Mouse (Mus musculus): ENCODE results near the gene Mettl27. TPM values are rescaled to one million over a fixed set of nuclear protein-coding genes. Genes with fewer than 3 reads are reported as not detected.

Gene Mettl27
- polyA plus RNA-seq, 1 experiment from 2014 or later = 9.2 TPM

DNA sequence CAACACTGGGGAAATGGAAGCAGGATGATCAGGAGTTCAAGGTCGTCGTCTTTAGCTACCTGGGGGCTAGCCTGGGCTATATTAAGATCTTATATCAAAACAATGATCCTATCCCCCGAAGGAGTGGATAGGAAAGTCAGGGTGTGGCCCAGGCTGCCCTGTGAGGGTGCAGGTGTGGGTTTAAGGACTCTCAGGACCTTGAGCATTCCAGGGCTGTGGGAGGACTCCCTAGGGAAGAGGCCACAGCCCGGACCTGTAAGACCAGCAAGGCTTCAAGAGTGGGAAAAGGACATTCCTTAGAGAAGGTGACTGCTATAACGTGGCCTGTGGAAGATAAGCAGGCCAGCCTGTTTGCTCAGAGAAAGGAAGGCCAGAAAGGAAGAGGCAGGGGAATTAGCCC, 12.0 kb downstream of the Mettl27 start:
- ATAC-seq (ENCODE audit: low FRiP score) (no peak), DNase-seq (ENCODE audit: low spot score, missing footprints) (no peak)
- Histone ChIP-seq H3K9me3 (ENCODE audit: control insufficient read depth, low read length) (no peaks in the 10 kb centered on the region), H3K4me1 (ENCODE audit: control insufficient read depth, insufficient read depth, low read length) (no peaks in the 10 kb centered on the region; the same call in 1 of the 2 replicates), H3K4me2 (no peak overlapping the region), H3K27ac (ENCODE audit: low read depth, low read length) (no peak overlapping the region), H3K27me3 (ENCODE audit: control insufficient read depth, insufficient read depth, low read length) (peaks cover 27% of the 10 kb centered on the region), H3K4me3 (ENCODE audit: low read depth, low read length) (no peak overlapping the region), H3K36me3 (ENCODE audit: control insufficient read depth, insufficient read depth, low read length) (no peaks in the 10 kb centered on the region), H3K9ac (ENCODE audit: low read length) (no peak overlapping the region)
- 80% methylated on average over 5 of the region's 5 CpGs for WGBS

DNA sequence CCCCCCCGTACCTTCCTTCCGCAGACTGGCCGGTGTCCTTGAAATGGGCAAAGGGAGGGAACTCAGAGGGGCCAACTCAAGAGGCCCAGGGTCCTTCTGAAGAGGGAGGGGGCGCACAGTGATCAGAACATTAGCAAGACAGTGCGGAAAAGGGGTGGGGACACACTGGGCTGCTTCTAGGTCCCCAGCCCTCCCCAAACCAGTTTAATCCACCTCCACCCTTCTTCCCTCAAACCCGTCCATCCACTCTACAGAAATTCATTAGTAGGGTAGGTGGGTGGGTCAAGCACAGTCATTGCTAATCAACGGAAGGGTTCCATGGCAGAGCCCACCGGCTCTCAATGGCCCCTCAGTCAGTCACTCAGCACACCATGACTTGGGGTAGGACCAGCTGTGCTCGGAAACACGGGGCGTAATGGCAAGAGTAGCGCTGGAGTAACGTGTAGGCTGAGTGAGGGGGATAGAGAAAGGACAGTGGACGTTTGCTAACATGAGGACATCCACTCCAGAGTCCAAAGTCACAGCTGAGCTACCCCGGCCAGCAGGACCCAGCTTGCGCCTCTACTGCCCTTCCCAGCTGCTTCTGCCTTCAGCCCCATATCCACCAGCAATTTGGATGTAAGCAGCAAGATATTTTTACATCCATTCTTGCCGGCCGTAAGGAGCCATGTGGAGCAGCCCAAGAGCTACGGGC, 13.2 kb downstream of the Mettl27 start:
- Histone ChIP-seq H3K4me1 (ENCODE audit: control insufficient read depth, insufficient read depth, low read length) (no peaks in the 10 kb centered on the region; the same call in 1 of the 2 replicates), H3K4me3 (ENCODE audit: low read depth, low read length) (no peak overlapping the region), H3K27ac (ENCODE audit: low read depth, low read length) (no peak overlapping the region), H3K36me3 (ENCODE audit: control insufficient read depth, insufficient read depth, low read length) (no peaks in the 10 kb centered on the region), H3K9me3 (ENCODE audit: control insufficient read depth, low read length) (no peaks in the 10 kb centered on the region), H3K9ac (ENCODE audit: low read length) (no peak overlapping the region), H3K27me3 (ENCODE audit: control insufficient read depth, insufficient read depth, low read length) (peaks cover 27% of the 10 kb centered on the region), H3K4me2 (no peak overlapping the region)
- DNase-seq (ENCODE audit: low spot score, missing footprints) (no peak), ATAC-seq (ENCODE audit: low FRiP score) (no peak)
- WGBS = 50% methylated on average over 16 of the region's 19 CpGs

DNA sequence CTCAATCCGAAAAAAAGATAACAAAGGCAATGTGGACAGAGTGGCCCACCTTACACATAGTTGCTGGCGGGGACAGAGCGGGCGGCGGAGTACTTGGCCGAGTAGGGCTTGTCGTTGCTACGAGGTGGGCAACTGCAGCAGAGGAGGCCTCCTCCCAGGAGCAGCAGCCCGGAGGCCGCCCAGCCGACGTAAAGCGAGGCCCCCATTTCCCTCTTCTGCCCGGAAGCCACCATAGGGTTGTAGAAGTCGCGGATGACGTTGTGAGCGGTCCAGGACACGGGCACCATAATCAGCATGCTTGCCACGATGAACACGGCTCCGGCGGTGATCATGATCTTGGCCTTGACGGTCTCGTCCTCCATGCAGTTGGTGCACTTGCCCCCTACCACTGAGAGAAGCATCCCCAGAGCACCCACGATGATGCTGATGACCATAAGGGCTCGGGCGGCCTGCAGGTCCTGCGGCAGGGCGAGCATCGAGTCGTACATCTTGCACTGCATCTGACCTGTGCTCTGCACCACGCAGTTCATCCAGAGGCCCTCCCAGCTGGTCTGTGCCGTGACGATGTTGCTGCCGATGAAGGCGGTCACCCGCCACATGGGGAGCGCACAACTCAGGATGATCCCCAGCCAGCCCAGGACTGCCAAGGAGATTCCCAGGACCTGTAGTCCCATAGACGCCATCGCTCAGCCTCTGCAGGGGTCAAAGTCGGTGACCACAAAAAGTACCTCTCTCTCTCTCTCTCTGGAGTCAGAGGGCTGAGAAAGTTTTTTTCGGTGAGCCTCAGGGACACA, 14.1 kb downstream of the Mettl27 start:
- Histone ChIP-seq H3K36me3 (ENCODE audit: control insufficient read depth, insufficient read depth, low read length) (no peaks in the 10 kb centered on the region), H3K4me1 (ENCODE audit: control insufficient read depth, insufficient read depth, low read length) (no peaks in the 10 kb centered on the region; the same call in 1 of the 2 replicates), H3K27me3 (ENCODE audit: control insufficient read depth, insufficient read depth, low read length) (peaks cover 27% of the 10 kb centered on the region)

DNA sequence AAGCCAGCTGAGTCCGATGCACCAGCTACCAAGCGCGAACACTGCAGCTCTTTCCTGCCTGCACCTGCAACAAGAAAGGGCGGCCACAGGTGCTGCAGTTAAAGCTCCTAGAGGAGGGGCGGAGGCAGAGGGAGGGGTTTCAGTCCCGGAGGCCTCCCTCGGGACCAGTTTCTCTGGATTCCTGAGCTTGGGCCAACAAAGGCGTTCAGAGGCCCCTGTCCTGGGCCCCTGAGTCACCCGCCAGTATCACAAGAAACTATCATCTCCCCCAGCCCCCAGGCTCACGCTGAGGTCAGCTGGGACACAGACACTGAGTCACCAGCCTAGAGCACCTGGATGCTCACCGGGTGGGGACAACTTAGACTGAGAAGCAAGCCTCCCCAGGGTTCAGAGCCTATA, 14.7 kb downstream of the Mettl27 start, which contains the start of gene Cldn4:
Gene Cldn4, minus strand, starts transcription at position 78 of the 399 bp plus-strand sequence.
- Histone ChIP-seq H3K4me2 (peak within 1 kb of the TSS; percentile 9; the same call in 1 of the 2 replicates), H3K9me3 (ENCODE audit: control insufficient read depth, low read length) (no peaks in the 10 kb centered on the region), H3K9ac (ENCODE audit: low read length) (no peak within 1 kb of the TSS; the same call in 1 of the 2 replicates), H3K27ac (ENCODE audit: low read depth, low read length) (no peak within 1 kb of the TSS), H3K27me3 (ENCODE audit: control insufficient read depth, insufficient read depth, low read length) (peaks cover 27% of the 10 kb centered on the region), H3K36me3 (ENCODE audit: control insufficient read depth, insufficient read depth, low read length) (no peaks in the 10 kb centered on the region), H3K4me3 (ENCODE audit: low read depth, low read length) (no peak within 1 kb of the TSS), H3K4me1 (ENCODE audit: control insufficient read depth, insufficient read depth, low read length) (no peaks in the 10 kb centered on the region; the same call in 1 of the 2 replicates)
- ATAC-seq (ENCODE audit: low FRiP score) = no peak
- 11% methylated on average over 11 of the region's 11 CpGs for WGBS
- DNase-seq (ENCODE audit: low spot score, missing footprints) = no peak

More for the DNA sequence above, 14.1 kb downstream of the Mettl27 start:
- DNase-seq (ENCODE audit: low spot score, missing footprints) (peak; percentile 88), ATAC-seq (ENCODE audit: low FRiP score) (no peak)
- H3K9ac ChIP-seq (ENCODE audit: low read length) = no peak overlapping the region; the same call in 1 of the 2 replicates
- H3K4me3 ChIP-seq (ENCODE audit: low read depth, low read length) = no peak overlapping the region
- peak overlapping the region; percentile 9; the same call in 1 of the 2 replicates for H3K4me2 ChIP-seq
- no peaks in the 10 kb centered on the region for H3K9me3 ChIP-seq (ENCODE audit: control insufficient read depth, low read length)
- 18% methylated on average over 43 of the region's 43 CpGs for WGBS
- no peak overlapping the region for H3K27ac ChIP-seq (ENCODE audit: low read depth, low read length)

DNA sequence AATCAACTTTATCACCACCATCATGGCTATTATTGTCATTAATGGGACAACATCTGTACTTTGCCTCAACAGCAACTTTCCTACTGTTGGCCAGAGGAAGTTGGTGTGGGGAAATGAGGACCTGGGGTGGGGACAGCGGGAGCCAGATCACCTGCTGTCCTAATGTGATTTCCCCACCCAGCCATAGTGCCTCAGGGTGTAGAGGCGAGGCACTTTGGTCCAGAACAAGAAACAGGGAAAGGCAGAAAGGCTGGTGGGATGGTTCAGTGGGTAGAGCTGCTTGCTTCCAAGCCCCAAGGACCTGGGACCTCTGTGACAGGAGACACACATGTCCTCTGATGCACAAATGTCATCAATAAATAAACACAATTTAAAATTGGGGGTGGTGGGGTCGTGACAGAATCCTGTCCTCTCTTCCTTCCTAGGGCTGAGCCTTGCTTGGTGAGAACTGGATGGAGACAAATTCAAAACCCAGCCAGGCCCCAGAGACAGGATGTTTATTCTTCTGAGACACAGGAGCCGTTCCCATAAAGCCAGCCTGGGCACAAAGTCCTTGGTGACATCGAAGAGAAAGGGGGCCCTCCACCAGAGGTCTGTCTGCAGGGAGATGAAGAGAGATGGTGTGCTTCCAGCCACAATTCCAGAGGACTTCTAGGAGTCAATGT, 15.4 kb downstream of the Mettl27 start:
- Histone ChIP-seq H3K9me3 (ENCODE audit: control insufficient read depth, low read length) (no peaks in the 10 kb centered on the region), H3K27me3 (ENCODE audit: control insufficient read depth, insufficient read depth, low read length) (peaks cover 27% of the 10 kb centered on the region), H3K9ac (ENCODE audit: low read length) (no peak overlapping the region), H3K4me2 (no peak overlapping the region), H3K4me1 (ENCODE audit: control insufficient read depth, insufficient read depth, low read length) (no peaks in the 10 kb centered on the region; the same call in 1 of the 2 replicates), H3K36me3 (ENCODE audit: control insufficient read depth, insufficient read depth, low read length) (no peaks in the 10 kb centered on the region), H3K4me3 (ENCODE audit: low read depth, low read length) (no peak overlapping the region), H3K27ac (ENCODE audit: low read depth, low read length) (no peak overlapping the region)
- no peak for DNase-seq (ENCODE audit: low spot score, missing footprints)
- WGBS = 68% methylated on average over 5 of the region's 5 CpGs
- ATAC-seq (ENCODE audit: low FRiP score) = no peak

DNA sequence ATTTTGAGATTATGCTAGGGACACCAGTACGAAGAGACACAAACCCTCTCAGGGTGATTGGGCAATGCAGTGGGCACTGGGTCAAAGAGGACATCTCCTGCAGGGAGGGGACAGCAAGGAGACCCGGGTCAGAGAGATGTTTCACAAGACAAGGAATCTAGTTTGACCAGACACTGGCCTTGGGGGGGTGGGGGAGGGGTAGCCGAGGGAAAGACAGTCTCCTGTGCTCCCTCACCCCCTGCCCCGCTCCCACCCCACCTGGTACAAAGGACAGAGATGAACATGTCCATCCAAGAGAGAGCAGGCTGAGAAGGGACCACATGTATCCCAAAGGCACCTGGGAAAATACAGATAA, 15.9 kb downstream of the Mettl27 start:
- Histone ChIP-seq H3K36me3 (ENCODE audit: control insufficient read depth, insufficient read depth, low read length) (no peaks in the 10 kb centered on the region), H3K4me2 (no peak overlapping the region), H3K9me3 (ENCODE audit: control insufficient read depth, low read length) (no peaks in the 10 kb centered on the region), H3K4me3 (ENCODE audit: low read depth, low read length) (no peak overlapping the region), H3K27ac (ENCODE audit: low read depth, low read length) (no peak overlapping the region), H3K27me3 (ENCODE audit: control insufficient read depth, insufficient read depth, low read length) (peaks cover 27% of the 10 kb centered on the region), H3K4me1 (ENCODE audit: control insufficient read depth, insufficient read depth, low read length) (no peaks in the 10 kb centered on the region; the same call in 1 of the 2 replicates), H3K9ac (ENCODE audit: low read length) (no peak overlapping the region)
- DNase-seq (ENCODE audit: low spot score, missing footprints) (no peak), ATAC-seq (ENCODE audit: low FRiP score) (no peak)
- 79% methylated on average over 4 of the region's 4 CpGs for WGBS

DNA sequence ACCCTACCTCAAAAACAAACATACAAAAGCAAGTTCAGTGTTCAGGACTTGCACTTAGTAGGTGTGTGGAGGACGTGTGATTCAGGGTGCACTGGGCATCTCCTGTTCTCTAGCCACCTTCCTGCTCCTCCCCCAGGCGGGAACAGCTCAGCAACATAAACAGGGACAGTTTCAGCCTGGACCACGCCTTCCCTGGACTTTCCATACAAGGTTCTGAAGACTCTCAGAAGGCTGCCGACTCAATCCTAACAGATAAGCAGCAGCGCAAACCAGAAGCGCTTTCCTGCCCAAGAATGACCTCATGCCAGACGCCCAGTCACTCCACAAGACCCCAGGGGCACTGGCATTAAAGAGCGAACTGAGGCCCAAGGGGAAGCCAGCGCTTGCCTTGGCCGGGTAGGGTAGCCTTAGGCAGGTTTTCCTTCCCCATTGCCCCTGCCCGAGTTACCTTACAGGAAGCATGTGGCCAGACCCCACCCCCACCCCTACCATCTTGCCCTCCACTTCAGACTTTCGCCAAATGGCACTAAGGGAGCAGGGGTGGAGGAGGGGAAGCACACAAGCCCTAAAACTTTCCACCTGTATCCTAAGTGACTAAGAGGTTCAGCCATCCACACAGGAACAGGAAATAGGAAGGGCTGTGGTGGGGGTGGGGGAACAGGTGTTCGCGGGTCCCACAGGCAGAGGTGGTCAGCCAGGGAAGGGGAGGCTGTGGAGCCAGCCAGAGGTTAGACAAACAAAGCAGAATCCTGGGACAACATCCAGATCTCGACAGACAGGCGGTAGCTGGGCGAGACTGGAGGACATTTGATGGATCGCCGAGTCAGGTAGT, 19.1 kb downstream of the Mettl27 start:
- H3K36me3 ChIP-seq (ENCODE audit: control insufficient read depth, insufficient read depth, low read length) = no peaks in the 10 kb centered on the region
- WGBS = 57% methylated on average over 19 of the region's 19 CpGs
- H3K4me3 ChIP-seq (ENCODE audit: low read depth, low read length) = no peak overlapping the region
- H3K9me3 ChIP-seq (ENCODE audit: control insufficient read depth, low read length) = no peaks in the 10 kb centered on the region
- no peak for ATAC-seq (ENCODE audit: low FRiP score)
- DNase-seq (ENCODE audit: low spot score, missing footprints) = peak; percentile 45
- H3K27ac ChIP-seq (ENCODE audit: low read depth, low read length) = no peak overlapping the region
- peaks cover 14% of the 10 kb centered on the region for H3K27me3 ChIP-seq (ENCODE audit: control insufficient read depth, insufficient read depth, low read length)
- H3K4me1 ChIP-seq (ENCODE audit: control insufficient read depth, insufficient read depth, low read length) = no peaks in the 10 kb centered on the region; the same call in 1 of the 2 replicates
- no peak overlapping the region for H3K9ac ChIP-seq (ENCODE audit: low read length)
- no peak overlapping the region for H3K4me2 ChIP-seq

DNA sequence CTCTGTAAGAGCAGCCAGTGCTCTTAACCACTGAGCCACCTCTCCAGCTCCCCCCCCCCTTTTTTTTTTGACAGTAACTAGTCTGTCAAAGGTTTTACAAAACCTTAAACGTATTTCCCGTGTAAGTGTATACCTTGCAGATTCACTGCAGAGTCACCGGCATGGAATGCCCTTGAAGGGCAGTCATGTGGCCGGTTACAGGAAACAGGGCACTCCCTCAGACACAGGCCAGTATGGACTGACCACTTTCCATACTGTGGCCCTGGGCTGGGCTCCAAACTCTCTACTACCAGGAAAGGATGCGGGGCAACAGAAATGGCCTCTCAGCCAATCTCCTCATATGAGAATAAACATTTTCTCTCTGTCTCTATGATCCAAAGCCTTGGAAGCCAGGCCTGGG, 23.3 kb downstream of the Mettl27 start:
- no peak overlapping the region for H3K4me3 ChIP-seq (ENCODE audit: low read depth, low read length)
- no peak overlapping the region for H3K27ac ChIP-seq (ENCODE audit: low read depth, low read length)
- no peak for DNase-seq (ENCODE audit: low spot score, missing footprints)
- 88% methylated on average over 5 of the region's 5 CpGs for WGBS
- H3K9ac ChIP-seq (ENCODE audit: low read length) = no peak overlapping the region
- H3K4me2 ChIP-seq = no peak overlapping the region
- H3K27me3 ChIP-seq (ENCODE audit: control insufficient read depth, insufficient read depth, low read length) = no peaks in the 10 kb centered on the region
- H3K4me1 ChIP-seq (ENCODE audit: control insufficient read depth, insufficient read depth, low read length) = no peaks in the 10 kb centered on the region
- no peak for ATAC-seq (ENCODE audit: low FRiP score)
- no peaks in the 10 kb centered on the region for H3K9me3 ChIP-seq (ENCODE audit: control insufficient read depth, low read length)
- no peaks in the 10 kb centered on the region for H3K36me3 ChIP-seq (ENCODE audit: control insufficient read depth, insufficient read depth, low read length)
